Mouse (Mus musculus): Measurements from ENCODE around the gene Rbak. TPM values are rescaled to one million over a fixed set of nuclear protein-coding genes. Genes with fewer than 3 reads are reported as not detected.
"Not testable (repeated sequence)": the region's sequence is repeated elsewhere in the genome, so short reads cannot be mapped to it uniquely, and the experiment has no call there.

Rbak gene
- polyA plus RNA-seq, 1 experiment, result 3.1 TPM

- Histone ChIP-seq H3K27me3 (ENCODE audit: control insufficient read depth, insufficient read depth, insufficient read length) (peaks cover 9% of the 10 kb centered on the region), H3ac (ENCODE audit: control insufficient read depth, insufficient read length) (no peak overlapping the region), H3K4me2 (ENCODE audit: low read depth) (no peak overlapping the region), H3K36me3 (ENCODE audit: control insufficient read depth, insufficient read depth) (no peaks in the 10 kb centered on the region), H3K4me3 (no peak overlapping the region), H3K79me2 (ENCODE audit: control insufficient read depth, insufficient read depth) (no peaks in the 10 kb centered on the region)
- TF ChIP-seq CEBPB (IDR thresholded peaks at IDR 0.05; ENCODE audit: insufficient read depth, poor library complexity, severe bottlenecking) (no peak), POLR2A (IDR thresholded peaks at IDR 0.05; ENCODE audit: insufficient read length, low read depth) (no peak), USF1 (IDR thresholded peaks at IDR 0.05; ENCODE audit: low read depth) (no peak), MAX (IDR thresholded peaks at IDR 0.05; ENCODE audit: low read depth) (no peak), POLR2AphosphoS2 (IDR thresholded peaks at IDR 0.05; ENCODE audit: insufficient read length, low read depth) (no peak)
These were observed 31.9 kb downstream of the Rbak start for GRCm38 (mm10) chr5:143148661-143149060.

DNA sequence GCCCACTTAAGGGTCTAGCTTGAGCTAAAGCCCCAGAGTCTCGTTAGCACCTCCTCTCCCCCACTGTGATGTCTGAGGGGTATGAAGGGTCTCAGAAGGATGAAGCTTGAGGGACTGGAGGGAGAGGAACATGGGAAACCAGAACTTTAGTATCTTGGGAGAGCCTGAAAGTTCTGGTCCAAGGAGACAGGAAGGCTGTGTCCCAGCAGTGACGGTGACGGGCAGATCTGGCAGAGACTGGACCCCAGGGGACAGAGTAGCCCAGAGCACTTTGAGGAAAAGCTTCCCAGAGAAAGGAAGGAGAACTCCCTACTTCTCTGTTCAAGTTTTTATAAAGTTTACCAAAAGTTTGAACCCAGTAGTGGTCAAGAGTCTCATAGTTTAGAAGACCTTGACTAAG is 33.1 kb downstream of the Rbak start, which contains the start of gene Olfr718-ps1:
TSS of gene Olfr718-ps1 (minus strand) at position 101 of the 400 bp plus-strand sequence.
- H3K4me2 ChIP-seq (ENCODE audit: low read depth), result no peak within 1 kb of the TSS
- H3K79me2 ChIP-seq (ENCODE audit: control insufficient read depth, insufficient read depth), result no peaks in the 10 kb centered on the region
- H3K27me3 ChIP-seq (ENCODE audit: control insufficient read depth, insufficient read depth, insufficient read length), result peaks cover 9% of the 10 kb centered on the region
- no peak within 1 kb of the TSS for H3ac ChIP-seq (ENCODE audit: control insufficient read depth, insufficient read length)
- TF ChIP-seq USF1 (IDR thresholded peaks at IDR 0.05; ENCODE audit: low read depth) (no peak), E2F4 (IDR thresholded peaks at IDR 0.05; ENCODE audit: insufficient read depth) (no peak), POLR2AphosphoS2 (IDR thresholded peaks at IDR 0.05; ENCODE audit: insufficient read length, low read depth) (no peak), REST (IDR thresholded peaks at IDR 0.05; ENCODE audit: insufficient read depth, insufficient read length) (no peak), CEBPB (IDR thresholded peaks at IDR 0.05; ENCODE audit: insufficient read depth, poor library complexity, severe bottlenecking) (no peak), TCF12 (IDR thresholded peaks at IDR 0.05; ENCODE audit: insufficient read depth, poor library complexity, severe bottlenecking) (no peak), MYOD1 (IDR thresholded peaks at IDR 0.05; ENCODE audit: control insufficient read depth in 1 of 3, insufficient read length in 2 of 3, low read depth in 2 of 3) (no peak), SRF (IDR thresholded peaks at IDR 0.05; ENCODE audit: control insufficient read depth, insufficient read length, low read depth) (no peak)
- no peaks in the 10 kb centered on the region for H3K36me3 ChIP-seq (ENCODE audit: control insufficient read depth, insufficient read depth)
- H3K4me3 ChIP-seq, result no peak within 1 kb of the TSS

GRCm38 (mm10) chr5:143137580-143137979 is 43.0 kb downstream of the Rbak start:
- no peak for TF ChIP-seq MYOD1 (IDR thresholded peaks at IDR 0.05; ENCODE audit: control insufficient read depth in 1 of 3, insufficient read length in 2 of 3, low read depth in 2 of 3)
- TF ChIP-seq TCF3 (IDR thresholded peaks at IDR 0.05; ENCODE audit: insufficient read length, low read depth), result no peak
- TF ChIP-seq MAX (IDR thresholded peaks at IDR 0.05; ENCODE audit: low read depth), result no peak
- TF ChIP-seq E2F4 (IDR thresholded peaks at IDR 0.05; ENCODE audit: insufficient read depth), result no peak
- no peak for TF ChIP-seq TCF12 (IDR thresholded peaks at IDR 0.05; ENCODE audit: insufficient read depth, poor library complexity, severe bottlenecking)
- no peak for TF ChIP-seq MYOG (IDR thresholded peaks at IDR 0.05; ENCODE audit: control insufficient read depth in 1 of 3, insufficient read depth in 1 of 3, insufficient read length in 2 of 3, low read depth in 2 of 3)
- no peak for TF ChIP-seq REST (IDR thresholded peaks at IDR 0.05; ENCODE audit: insufficient read depth, insufficient read length)
- TF ChIP-seq CEBPB (IDR thresholded peaks at IDR 0.05; ENCODE audit: insufficient read depth, poor library complexity, severe bottlenecking), result no peak
- no peak for TF ChIP-seq POLR2A (IDR thresholded peaks at IDR 0.05; ENCODE audit: insufficient read length, low read depth)
- TF ChIP-seq POLR2AphosphoS2 (IDR thresholded peaks at IDR 0.05; ENCODE audit: insufficient read length, low read depth), result no peak
- no peak for TF ChIP-seq USF1 (IDR thresholded peaks at IDR 0.05; ENCODE audit: low read depth)
- TF ChIP-seq SRF (IDR thresholded peaks at IDR 0.05; ENCODE audit: control insufficient read depth, insufficient read length, low read depth), result no peak
- H3K79me2 ChIP-seq (ENCODE audit: control insufficient read depth, insufficient read depth), result no peaks in the 10 kb centered on the region
- peaks cover 10% of the 10 kb centered on the region for H3K27me3 ChIP-seq (ENCODE audit: control insufficient read depth, insufficient read depth, insufficient read length)
- no peak overlapping the region for H3K4me3 ChIP-seq
- H3K4me2 ChIP-seq (ENCODE audit: low read depth), result no peak overlapping the region
- no peaks in the 10 kb centered on the region for H3K36me3 ChIP-seq (ENCODE audit: control insufficient read depth, insufficient read depth)
- H3ac ChIP-seq (ENCODE audit: control insufficient read depth, insufficient read length), result no peak overlapping the region

DNA sequence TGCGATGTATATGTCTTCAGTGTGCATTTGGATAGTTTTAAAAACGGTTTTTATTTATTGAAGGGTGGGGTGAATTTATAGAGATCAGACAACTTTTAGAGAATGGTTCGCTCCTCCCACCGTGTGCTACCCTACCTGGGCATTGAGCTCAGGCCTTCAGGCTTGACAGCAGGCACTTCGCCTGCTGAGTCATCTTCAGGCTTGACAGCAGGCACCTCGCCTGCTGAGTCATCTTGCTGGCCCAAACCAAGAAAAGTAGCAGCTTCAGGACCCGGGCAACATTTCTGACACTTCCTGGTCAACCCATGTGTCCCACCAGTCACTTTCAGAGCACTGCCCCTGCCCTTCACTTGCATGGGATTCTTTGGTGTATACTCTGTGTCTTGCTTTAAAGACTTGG is 45.5 kb downstream of the Rbak start:
- Histone ChIP-seq H3K4me3 (no peak overlapping the region), H3K79me2 (ENCODE audit: control insufficient read depth, insufficient read depth) (no peaks in the 10 kb centered on the region), H3K4me2 (ENCODE audit: low read depth) (no peak overlapping the region), H3K36me3 (ENCODE audit: control insufficient read depth, insufficient read depth) (no peaks in the 10 kb centered on the region), H3K27me3 (ENCODE audit: control insufficient read depth, insufficient read depth, insufficient read length) (no peaks in the 10 kb centered on the region), H3ac (ENCODE audit: control insufficient read depth, insufficient read length) (no peak overlapping the region)
- TF ChIP-seq USF1 (IDR thresholded peaks at IDR 0.05; ENCODE audit: low read depth) (no peak), E2F4 (IDR thresholded peaks at IDR 0.05; ENCODE audit: insufficient read depth) (no peak), TCF12 (IDR thresholded peaks at IDR 0.05; ENCODE audit: insufficient read depth, poor library complexity, severe bottlenecking) (no peak), TCF3 (IDR thresholded peaks at IDR 0.05; ENCODE audit: insufficient read length, low read depth) (no peak), REST (IDR thresholded peaks at IDR 0.05; ENCODE audit: insufficient read depth, insufficient read length) (no peak), SRF (IDR thresholded peaks at IDR 0.05; ENCODE audit: control insufficient read depth, insufficient read length, low read depth) (no peak), POLR2A (IDR thresholded peaks at IDR 0.05; ENCODE audit: insufficient read length, low read depth) (no peak), MAX (IDR thresholded peaks at IDR 0.05; ENCODE audit: low read depth) (no peak), MYOD1 (IDR thresholded peaks at IDR 0.05; ENCODE audit: control insufficient read depth in 1 of 3, insufficient read length in 2 of 3, low read depth in 2 of 3) (no peak), CEBPB (IDR thresholded peaks at IDR 0.05; ENCODE audit: insufficient read depth, poor library complexity, severe bottlenecking) (no peak), POLR2AphosphoS2 (IDR thresholded peaks at IDR 0.05; ENCODE audit: insufficient read length, low read depth) (no peak), MYOG (IDR thresholded peaks at IDR 0.05; ENCODE audit: control insufficient read depth in 1 of 3, insufficient read depth in 1 of 3, insufficient read length in 2 of 3, low read depth in 2 of 3) (no peak)

DNA sequence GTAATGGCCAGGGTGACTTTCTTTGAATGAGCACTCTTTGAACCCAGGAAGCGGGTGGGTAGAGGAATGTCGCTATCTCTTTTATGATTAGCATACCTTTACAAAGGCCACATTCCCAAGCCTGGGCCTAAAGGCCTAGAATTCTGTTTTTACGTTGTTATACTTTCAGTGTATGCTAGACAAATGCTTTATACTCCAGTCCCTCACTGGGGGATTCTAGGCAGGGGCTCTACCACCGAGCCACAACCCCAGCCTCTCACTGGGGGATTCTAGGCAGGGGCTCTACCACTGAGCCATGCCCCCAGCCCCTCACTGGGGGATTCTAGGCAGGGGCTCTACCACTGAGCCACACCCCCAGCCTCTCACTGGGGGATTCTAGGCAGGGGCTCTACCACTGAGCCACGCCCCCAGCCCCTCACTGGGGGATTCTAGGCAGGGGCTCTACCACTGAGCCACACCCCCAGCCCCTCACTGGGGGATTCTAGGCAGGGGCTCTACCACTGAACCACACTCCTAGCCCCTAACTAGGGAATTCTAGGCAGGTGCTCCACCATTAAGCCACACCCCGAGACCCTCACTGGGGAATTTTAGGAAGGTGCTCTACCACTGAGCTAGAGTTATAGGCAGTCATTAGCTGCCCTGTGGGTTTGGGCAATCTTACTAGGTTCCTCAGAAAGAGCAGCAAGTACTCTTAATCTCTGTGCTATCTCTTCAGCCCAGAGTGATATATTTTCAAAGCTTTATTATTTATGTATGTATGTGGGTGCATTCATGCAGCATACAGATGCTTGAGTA is 46.2 kb downstream of the Rbak start:
- not testable (repeated sequence) for H3K36me3 ChIP-seq (ENCODE audit: control insufficient read depth, insufficient read depth); H3K79me2 ChIP-seq (ENCODE audit: control insufficient read depth, insufficient read depth); H3K4me3 ChIP-seq; H3ac ChIP-seq (ENCODE audit: control insufficient read depth, insufficient read length); H3K4me2 ChIP-seq (ENCODE audit: low read depth); H3K27me3 ChIP-seq (ENCODE audit: control insufficient read depth, insufficient read depth, insufficient read length)

All from myocyte (in vitro differentiated cells).